Mouse (Mus musculus) CH12.LX (cell line): ENCODE measurements at regions not wholly inside any gene's neighbourhood (a gene's known extent, or its start where the extent isn't known, plus 50 kb on each side); places are given as distances from the start of the nearest gene placed in this dataset.

Experiments used
- DNase-seq: peaks from one replicate; pipeline ENCODE4 v3.0.0-alpha.2; 2013; ENCODE audit errors: extremely low read depth
- H3K27ac ChIP-seq: 2 replicates; pipeline ENCODE4 v1.5.1; 2012; ENCODE audit warnings: low read depth, mild to moderate bottlenecking, control low read depth, moderate library complexity; ENCODE audit not compliant: insufficient read depth
- H3K27me3 ChIP-seq: replicated peaks from 2 replicates; pipeline ENCODE3; 2012; ENCODE audit warnings: inconsistent platforms
- H3K36me3 ChIP-seq, 2 experiments: replicated peaks in 1 of 2; 2 replicates each; pipeline versions ENCODE3 to v1.6.1; 2012; ENCODE audit warnings: inconsistent platforms in 1 of 2, low read length in 1 of 2, mild to moderate bottlenecking in 1 of 2, mixed read lengths in 1 of 2, moderate library complexity in 1 of 2; ENCODE audit not compliant: control insufficient read depth in 1 of 2, insufficient read depth in 1 of 2
- H3K4me1 ChIP-seq, 2 experiments: 2 replicates each; pipeline ENCODE4 v1.6.1; 2012; ENCODE audit warnings: inconsistent platforms in 1 of 2, moderate library complexity in 1 of 2; ENCODE audit not compliant: insufficient read depth in 2 of 2, control insufficient read depth in 1 of 2
- H3K4me2 ChIP-seq: 2 replicates; pipeline ENCODE4 v1.6.1; 2012; ENCODE audit warnings: low read depth, mild to moderate bottlenecking, control low read depth; ENCODE audit not compliant: poor library complexity, insufficient read depth, severe bottlenecking
- H3K4me3 ChIP-seq, 3 experiments: fragments of 150-350 bp in 1 of 3; sonication (generic) in 1 of 3; replicated peaks in 1 of 3; 2 replicates each; pipeline versions ENCODE3 to v1.5.1; 2011 to 2012; ENCODE audit warnings: low read depth in 2 of 3, low read length in 2 of 3, mild to moderate bottlenecking in 2 of 3, moderate library complexity in 2 of 3, control low read depth in 1 of 3, improper control_type of control experiment in 1 of 3, inconsistent platforms in 1 of 3, mixed read lengths in 1 of 3; ENCODE audit not compliant: poor library complexity in 1 of 3
- H3K79me2 ChIP-seq: replicated peaks from 2 replicates; pipeline ENCODE4 v1.6.1; 2012; ENCODE audit warnings: mild to moderate bottlenecking, moderate library complexity; ENCODE audit not compliant: control insufficient read depth, poor library complexity, insufficient read depth, severe bottlenecking; ENCODE audit errors: extremely low read depth
- H3K9ac ChIP-seq: 2 replicates; pipeline ENCODE4 v1.6.1; 2012; ENCODE audit warnings: low read depth, mild to moderate bottlenecking, control low read depth, moderate library complexity; ENCODE audit not compliant: insufficient read depth
- H3K9me3 ChIP-seq: replicated peaks from 2 replicates; pipeline ENCODE3; 2012; ENCODE audit warnings: low read length, inconsistent platforms, mixed read lengths
- CHD1 ChIP-seq: IDR thresholded peaks from 2 replicates; pipeline ENCODE4 v1.6.1; 2012; ENCODE audit warnings: low read depth, low read length, improper control_type of control experiment, inconsistent platforms
- E2F4 ChIP-seq: IDR thresholded peaks from 2 replicates; pipeline ENCODE4 v1.6.1; 2011; ENCODE audit warnings: low read depth, low read length, improper control_type of control experiment; ENCODE audit not compliant: insufficient replicate concordance
- ELF1 ChIP-seq: IDR thresholded peaks from 2 replicates; pipeline ENCODE4 v1.6.1; 2014; ENCODE audit warnings: low read depth, mild to moderate bottlenecking, inconsistent platforms, low read length, improper control_type of control experiment
- EP300 ChIP-seq: IDR thresholded peaks from 2 replicates; pipeline ENCODE4 v1.6.1; 2011; ENCODE audit warnings: low read length, improper control_type of control experiment
- ETS1 ChIP-seq: conservative IDR thresholded peaks from 2 replicates; pipeline ENCODE4 v1.6.1; 2012; ENCODE audit warnings: low read depth, mild to moderate bottlenecking, inconsistent platforms, low read length, improper control_type of control experiment, moderate library complexity
- HCFC1 ChIP-seq: IDR thresholded peaks from 2 replicates; pipeline ENCODE4 v1.6.1; 2012; ENCODE audit warnings: low read depth, mild to moderate bottlenecking, inconsistent platforms, low read length, improper control_type of control experiment
- IRF4 ChIP-seq: IDR thresholded peaks from 2 replicates; pipeline ENCODE4 v1.6.1; 2014; ENCODE audit warnings: low read depth, mild to moderate bottlenecking, inconsistent platforms, low read length, improper control_type of control experiment
- JUN ChIP-seq: IDR thresholded peaks from 2 replicates; pipeline ENCODE4 v1.6.1; 2011; ENCODE audit warnings: low read depth, mild to moderate bottlenecking, low read length, improper control_type of control experiment, moderate library complexity; ENCODE audit not compliant: insufficient read depth
- JUND ChIP-seq: conservative IDR thresholded peaks from 2 replicates; pipeline ENCODE4 v1.6.1; 2011; ENCODE audit warnings: low read depth, low read length, improper control_type of control experiment
- MAX ChIP-seq: IDR thresholded peaks from 2 replicates; pipeline ENCODE4 v1.6.1; 2011; ENCODE audit warnings: low read length, improper control_type of control experiment
- MAZ ChIP-seq: IDR thresholded peaks from 2 replicates; pipeline ENCODE4 v1.6.1; 2012; ENCODE audit warnings: low read depth, mild to moderate bottlenecking, inconsistent platforms, low read length, improper control_type of control experiment, moderate library complexity
- NRF1 ChIP-seq: IDR thresholded peaks from 2 replicates; pipeline ENCODE4 v1.6.1; 2014; ENCODE audit warnings: low read depth, mild to moderate bottlenecking, inconsistent platforms, low read length, improper control_type of control experiment, moderate library complexity
- POLR2A ChIP-seq: IDR thresholded peaks from 2 replicates; pipeline ENCODE4 v1.6.1; 2011; ENCODE audit warnings: low read depth, mild to moderate bottlenecking, improper control_type of control experiment, low read length
- POLR2AphosphoS2 ChIP-seq: IDR thresholded peaks from 2 replicates; pipeline ENCODE4 v1.6.1; 2011; ENCODE audit warnings: low read depth, low read length, improper control_type of control experiment
- RAD21 ChIP-seq: IDR thresholded peaks from 2 replicates; pipeline ENCODE4 v1.6.1; 2011; ENCODE audit warnings: low read depth, mild to moderate bottlenecking, low read length, improper control_type of control experiment, moderate library complexity
- SIN3A ChIP-seq: IDR thresholded peaks from 2 replicates; pipeline ENCODE4 v1.6.1; 2012; ENCODE audit warnings: low read length, improper control_type of control experiment, inconsistent platforms
- SMC3 ChIP-seq: IDR thresholded peaks from 2 replicates; pipeline ENCODE4 v1.6.1; 2011; ENCODE audit warnings: low read depth, low read length, improper control_type of control experiment
- USF2 ChIP-seq: conservative IDR thresholded peaks from 2 replicates; pipeline ENCODE4 v1.6.1; 2011; ENCODE audit warnings: low read depth, low read length, improper control_type of control experiment
- ZKSCAN1 ChIP-seq: IDR thresholded peaks from 2 replicates; pipeline ENCODE4 v1.6.1; 2012; ENCODE audit warnings: low read depth, inconsistent platforms, low read length, improper control_type of control experiment, borderline replicate concordance
- ZMIZ1 ChIP-seq: IDR thresholded peaks from 2 replicates; pipeline ENCODE4 v1.6.1; 2012; ENCODE audit warnings: low read depth, mild to moderate bottlenecking, inconsistent platforms, low read length, improper control_type of control experiment
- ZNF384 ChIP-seq: IDR thresholded peaks from 2 replicates; pipeline ENCODE4 v1.6.1; 2012; ENCODE audit warnings: low read depth, low read length, improper control_type of control experiment, inconsistent platforms
- dilution Hi-C: fragments of 300-500 bp; cut with MboI; formaldehyde crosslinking; loops from 2 replicates; pipeline ENCODE4 v1.14.3; 2020; ENCODE audit warnings: low sequenced_read_pairs; ENCODE audit not compliant: extremely low pct_unique_long_range_greater_than_20kb, extremely low pct_ligation_motif_present
- in situ Hi-C: fragments of 300-500 bp; cut with MboI; formaldehyde crosslinking; loops from 3 replicates; pipeline ENCODE4 v1.14.3; 2019; ENCODE audit warnings: low sequenced_read_pairs, low pct_ligation_motif_present, low pct_unique_long_range_greater_than_20kb, mixed read lengths

- no peaks in the 10 kb centered on the region for H3K9me3 ChIP-seq
- in situ Hi-C loops (loop anchor here (5.0 kb wide), 1 partner anchor 36 kb away; no protein-coding TSS in a partner anchor), dilution Hi-C loops (no loop called here)
- no peak overlapping the region for H3K4me2 ChIP-seq
- no peak overlapping the region for H3K4me3 ChIP-seq
- peaks cover 93% of the 10 kb centered on the region for H3K27me3 ChIP-seq
- H3K4me1 ChIP-seq = no peaks in the 10 kb centered on the region
- no peak overlapping the region for H3K27ac ChIP-seq
- no peak overlapping the region for H3K9ac ChIP-seq
- TF ChIP-seq ZNF384 (no peak), MAZ (no peak), SMC3 (no peak), POLR2AphosphoS2 (no peak), USF2 (no peak), CHD1 (no peak), ELF1 (no peak), ZMIZ1 (no peak), SIN3A (no peak)
- no peaks in the 10 kb centered on the region for H3K36me3 ChIP-seq
- H3K79me2 ChIP-seq = no peaks in the 10 kb centered on the region
- no peak for DNase-seq
These were observed 226.7 kb upstream of the Mki67 start for GRCm38 (mm10) chr7:135942826-135943225.

GRCm38 (mm10) chr7:135946071-135946646, 230.0 kb upstream of the Mki67 start:
- in situ Hi-C loops = no loop called here
- Histone ChIP-seq H3K27ac (no peak overlapping the region), H3K36me3 (no peaks in the 10 kb centered on the region), H3K27me3 (peaks cover 91% of the 10 kb centered on the region), H3K79me2 (no peaks in the 10 kb centered on the region), H3K9me3 (no peaks in the 10 kb centered on the region), H3K4me2 (no peak overlapping the region), H3K4me1 (no peaks in the 10 kb centered on the region), H3K9ac (no peak overlapping the region), H3K4me3 (no peak overlapping the region)
- TF ChIP-seq CHD1 = no peak
- TF ChIP-seq JUND = no peak
- TF ChIP-seq E2F4 = no peak
- no peak for TF ChIP-seq JUN
- no peak for DNase-seq
- dilution Hi-C loops = no loop called here

GRCm38 (mm10) chr7:135961026-135961425, 244.9 kb upstream of the Mki67 start:
- H3K4me3 ChIP-seq = no peak overlapping the region
- DNase-seq = no peak
- no peaks in the 10 kb centered on the region for H3K36me3 ChIP-seq
- no peak for TF ChIP-seq ELF1
- no peak for TF ChIP-seq EP300
- no peak for TF ChIP-seq RAD21
- TF ChIP-seq CHD1 = no peak
- no peak for TF ChIP-seq ETS1
- TF ChIP-seq NRF1 = no peak
- no peak for TF ChIP-seq ZKSCAN1
- no peak for TF ChIP-seq IRF4
- no peak for TF ChIP-seq HCFC1
- TF ChIP-seq USF2 = no peak
- no peak for TF ChIP-seq POLR2A
- TF ChIP-seq MAX = no peak
- TF ChIP-seq ZNF384 = no peak
- in situ Hi-C loops = no loop called here
- no peak overlapping the region for H3K4me2 ChIP-seq
- H3K9ac ChIP-seq = no peak overlapping the region
- H3K4me1 ChIP-seq = no peaks in the 10 kb centered on the region
- H3K27ac ChIP-seq = no peak overlapping the region
- H3K27me3 ChIP-seq = peaks cover 86% of the 10 kb centered on the region
- dilution Hi-C loops = no loop called here
- H3K9me3 ChIP-seq = no peaks in the 10 kb centered on the region
- no peaks in the 10 kb centered on the region for H3K79me2 ChIP-seq
